Mouse (Mus musculus) midbrain, embryonic 15.5 days (tissue): ENCODE measurements around the gene Hoxb2. TPM values are rescaled to one million over a fixed set of nuclear protein-coding genes. Genes with fewer than 3 reads are reported as not detected.

Source experiments
- ATAC-seq: fragments of 200-750 bp; cut with Nextera tagmentation; replicated peaks from 2 replicates; pipeline ENCODE4 v1.8.0; 2017; ENCODE audit warnings: moderate TSS enrichment
- H3K27ac ChIP-seq: fragments of 300-500 bp; sonication (generic); 2 replicates; pipeline ENCODE4 v1.5.1; 2015; ENCODE audit warnings: mild to moderate bottlenecking, inconsistent platforms
- H3K27me3 ChIP-seq: fragments of 300-500 bp; sonication (generic); replicated peaks from 2 replicates; pipeline ENCODE4 v1.6.1; 2015; ENCODE audit warnings: inconsistent platforms
- H3K36me3 ChIP-seq: fragments of 300-500 bp; sonication (generic); replicated peaks from 2 replicates; pipeline ENCODE4 v1.6.1; 2015; ENCODE audit warnings: inconsistent platforms
- H3K4me1 ChIP-seq: fragments of 300-500 bp; sonication (generic); 2 replicates; pipeline ENCODE4 v1.6.1; 2015; ENCODE audit warnings: inconsistent platforms
- H3K4me2 ChIP-seq: fragments of 300-500 bp; sonication (generic); 2 replicates; pipeline ENCODE4 v1.6.1; 2015; ENCODE audit warnings: inconsistent platforms, mild to moderate bottlenecking, moderate library complexity
- H3K4me3 ChIP-seq: fragments of 300-500 bp; sonication (generic); 2 replicates; pipeline ENCODE4 v1.5.1; 2015; ENCODE audit warnings: mild to moderate bottlenecking, inconsistent platforms
- H3K9ac ChIP-seq: fragments of 300-500 bp; sonication (generic); 2 replicates; pipeline ENCODE4 v1.6.1; 2015; ENCODE audit warnings: mild to moderate bottlenecking, inconsistent platforms
- H3K9me3 ChIP-seq: fragments of 300-500 bp; sonication (generic); 2 replicates; pipeline ENCODE4 v1.6.1; 2016; ENCODE audit warnings: inconsistent platforms
- whole genome bisulfite sequencing: fragments of 180-500 bp; shearing (Covaris S2); methylation state at CpG from one replicate; pipeline ENCODE4 v1.1.7; 2015; ENCODE audit warnings: mixed read lengths; 5-methylcytosine and 5-hydroxymethylcytosine counted together
- polyA plus RNA-seq: library from polyadenylated mRNA; unstranded; fragments of >200 nt; fragmentation: Nextera tagmentation; extraction: Ambion mirVana; gene quantifications from 2 replicates; pipeline ENCODE4 v1.2.1, GENCODE M21; 2015

The Hoxb2 gene
- polyA plus RNA-seq, 1 experiment from 2014 or later: 0.32 TPM

GRCm38 (mm10) chr11:96328605-96329004 is 21.7 kb upstream of the Hoxb2 start:
- Histone ChIP-seq H3K27me3 (peaks cover 95% of the 10 kb centered on the region), H3K27ac (no peak overlapping the region), H3K9ac (no peak overlapping the region), H3K4me2 (no peak overlapping the region), H3K4me1 (no peaks in the 10 kb centered on the region; the same call in 1 of the 2 replicates), H3K9me3 (no peaks in the 10 kb centered on the region), H3K4me3 (no peak overlapping the region), H3K36me3 (no peaks in the 10 kb centered on the region)
- WGBS: 6% methylated on average over 8 of the region's 8 CpGs
- ATAC-seq: no peak

DNA sequence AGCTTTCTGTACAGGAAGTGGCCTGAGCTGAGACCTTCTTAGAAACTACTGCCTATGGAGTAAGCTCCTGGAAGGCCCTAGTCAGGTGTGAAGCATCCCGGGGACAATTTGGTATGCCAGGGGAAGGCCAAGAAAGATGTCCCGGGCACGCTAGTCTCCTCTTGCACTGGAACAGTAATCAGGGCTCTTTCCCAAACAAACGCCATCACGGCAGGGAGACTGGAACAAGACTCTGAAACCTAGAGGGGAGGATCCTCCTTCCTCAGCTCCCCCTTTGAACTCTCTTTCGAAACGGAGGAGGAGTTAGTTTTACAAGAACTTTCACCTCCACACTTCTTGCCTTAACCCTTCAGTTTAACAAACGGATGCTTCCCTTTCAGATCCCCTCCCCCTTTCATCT is 18.2 kb upstream of the Hoxb2 start:
- H3K4me1 ChIP-seq: no peaks in the 10 kb centered on the region; the same call in 1 of the 2 replicates
- 0% methylated on average over 8 of the region's 8 CpGs for WGBS
- no peak overlapping the region for H3K4me2 ChIP-seq
- H3K9me3 ChIP-seq: no peaks in the 10 kb centered on the region
- peaks cover 99% of the 10 kb centered on the region for H3K27me3 ChIP-seq
- no peaks in the 10 kb centered on the region for H3K36me3 ChIP-seq
- no peak overlapping the region for H3K27ac ChIP-seq
- no peak overlapping the region for H3K9ac ChIP-seq
- H3K4me3 ChIP-seq: no peak overlapping the region
- no peak for ATAC-seq

DNA sequence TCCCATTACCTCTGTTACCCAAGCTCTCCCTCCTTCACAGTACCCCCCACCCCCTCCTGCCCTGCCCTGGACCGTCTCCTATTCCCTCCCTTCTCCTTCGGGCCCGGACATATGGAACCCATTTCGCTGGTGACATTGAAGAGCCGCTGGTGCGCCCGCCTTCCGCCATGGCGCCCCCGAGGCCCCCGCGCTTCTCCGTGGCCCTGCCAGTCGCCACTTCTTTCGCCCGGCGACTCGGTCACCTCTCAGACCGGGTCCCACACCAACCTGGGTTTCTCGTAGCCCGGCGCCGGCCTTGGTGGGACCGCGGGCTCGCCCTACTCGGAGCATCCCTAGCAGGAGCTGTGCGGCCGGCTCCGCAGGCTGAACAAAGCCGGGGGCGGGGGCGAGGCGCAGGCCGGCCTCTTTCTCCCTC is 17.7 kb upstream of the Hoxb2 start:
- Histone ChIP-seq H3K4me2 (no peak overlapping the region), H3K27me3 (peaks cover 99% of the 10 kb centered on the region), H3K9me3 (no peaks in the 10 kb centered on the region), H3K4me3 (no peak overlapping the region), H3K36me3 (no peaks in the 10 kb centered on the region), H3K4me1 (no peaks in the 10 kb centered on the region; the same call in 1 of the 2 replicates), H3K9ac (no peak overlapping the region), H3K27ac (no peak overlapping the region)
- under 1% methylated on average over 35 of the region's 35 CpGs for WGBS
- ATAC-seq: no peak

- no peak overlapping the region for H3K9ac ChIP-seq
- no peak overlapping the region for H3K4me2 ChIP-seq
- 3% methylated on average over 17 of the region's 17 CpGs for WGBS
- peaks cover 99% of the 10 kb centered on the region for H3K27me3 ChIP-seq
- no peak overlapping the region for H3K27ac ChIP-seq
- H3K36me3 ChIP-seq: no peaks in the 10 kb centered on the region
- no peaks in the 10 kb centered on the region for H3K9me3 ChIP-seq
- ATAC-seq: no peak
- H3K4me1 ChIP-seq: no peaks in the 10 kb centered on the region; the same call in 1 of the 2 replicates
- H3K4me3 ChIP-seq: no peak overlapping the region
Measured at GRCm38 (mm10) chr11:96333241-96334001, 16.9 kb upstream of the Hoxb2 start.

- no peaks in the 10 kb centered on the region; the same call in 1 of the 2 replicates for H3K4me1 ChIP-seq
- no peak for ATAC-seq
- no peak overlapping the region for H3K4me2 ChIP-seq
- no peak overlapping the region for H3K27ac ChIP-seq
- no peaks in the 10 kb centered on the region for H3K9me3 ChIP-seq
- no peak overlapping the region for H3K4me3 ChIP-seq
- 0% methylated on average over 2 of the region's 2 CpGs for WGBS
- no peak overlapping the region for H3K9ac ChIP-seq
- peaks cover 99% of the 10 kb centered on the region for H3K27me3 ChIP-seq
- H3K36me3 ChIP-seq: no peaks in the 10 kb centered on the region
Measured at GRCm38 (mm10) chr11:96334002-96334364, 16.3 kb upstream of the Hoxb2 start.

GRCm38 (mm10) chr11:96334998-96335397 is 15.3 kb upstream of the Hoxb2 start:
- Histone ChIP-seq H3K9me3 (no peaks in the 10 kb centered on the region), H3K27me3 (peaks cover 100% of the 10 kb centered on the region), H3K27ac (no peak overlapping the region), H3K4me1 (no peaks in the 10 kb centered on the region; the same call in 1 of the 2 replicates), H3K9ac (no peak overlapping the region), H3K4me2 (no peak overlapping the region), H3K4me3 (no peak overlapping the region), H3K36me3 (no peaks in the 10 kb centered on the region)
- no peak for ATAC-seq
- whole genome bisulfite sequencing: 36% methylated on average over 3 of the region's 3 CpGs

DNA sequence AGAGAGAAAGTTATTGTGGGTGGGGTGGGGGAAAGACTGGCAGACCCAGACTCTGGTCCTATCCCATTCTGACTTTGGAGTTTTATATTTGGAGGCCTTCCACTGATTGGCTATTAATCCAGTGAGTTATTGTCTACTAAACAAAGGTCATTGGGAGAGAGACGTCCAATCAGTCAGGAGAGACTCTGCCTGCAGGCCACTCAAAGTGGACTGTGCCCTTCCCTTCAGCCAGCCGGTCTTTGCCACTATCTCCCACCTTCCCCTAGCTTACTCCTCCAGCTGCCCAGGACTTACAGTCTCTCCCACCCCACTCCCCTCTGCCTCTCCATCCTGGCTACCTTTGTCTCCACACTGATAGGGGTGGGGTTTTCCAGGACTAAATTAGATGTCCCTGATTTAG is 13.7 kb upstream of the Hoxb2 start:
- WGBS: 5% methylated on average over 2 of the region's 2 CpGs
- no peak for ATAC-seq
- Histone ChIP-seq H3K36me3 (no peaks in the 10 kb centered on the region), H3K4me3 (no peak overlapping the region), H3K4me2 (no peak overlapping the region), H3K27me3 (peaks cover 98% of the 10 kb centered on the region), H3K9ac (no peak overlapping the region), H3K27ac (no peak overlapping the region), H3K9me3 (no peaks in the 10 kb centered on the region), H3K4me1 (peaks cover 3% of the 10 kb centered on the region; the same call in 1 of the 2 replicates)

GRCm38 (mm10) chr11:96337026-96337425 is 13.3 kb upstream of the Hoxb2 start:
- Histone ChIP-seq H3K27ac (no peak overlapping the region), H3K9ac (no peak overlapping the region), H3K4me1 (peaks cover 3% of the 10 kb centered on the region; the same call in 1 of the 2 replicates), H3K4me3 (no peak overlapping the region), H3K9me3 (no peaks in the 10 kb centered on the region), H3K4me2 (no peak overlapping the region), H3K36me3 (no peaks in the 10 kb centered on the region), H3K27me3 (peaks cover 98% of the 10 kb centered on the region)
- ATAC-seq: no peak
- under 1% methylated on average over 6 of the region's 6 CpGs for WGBS

DNA sequence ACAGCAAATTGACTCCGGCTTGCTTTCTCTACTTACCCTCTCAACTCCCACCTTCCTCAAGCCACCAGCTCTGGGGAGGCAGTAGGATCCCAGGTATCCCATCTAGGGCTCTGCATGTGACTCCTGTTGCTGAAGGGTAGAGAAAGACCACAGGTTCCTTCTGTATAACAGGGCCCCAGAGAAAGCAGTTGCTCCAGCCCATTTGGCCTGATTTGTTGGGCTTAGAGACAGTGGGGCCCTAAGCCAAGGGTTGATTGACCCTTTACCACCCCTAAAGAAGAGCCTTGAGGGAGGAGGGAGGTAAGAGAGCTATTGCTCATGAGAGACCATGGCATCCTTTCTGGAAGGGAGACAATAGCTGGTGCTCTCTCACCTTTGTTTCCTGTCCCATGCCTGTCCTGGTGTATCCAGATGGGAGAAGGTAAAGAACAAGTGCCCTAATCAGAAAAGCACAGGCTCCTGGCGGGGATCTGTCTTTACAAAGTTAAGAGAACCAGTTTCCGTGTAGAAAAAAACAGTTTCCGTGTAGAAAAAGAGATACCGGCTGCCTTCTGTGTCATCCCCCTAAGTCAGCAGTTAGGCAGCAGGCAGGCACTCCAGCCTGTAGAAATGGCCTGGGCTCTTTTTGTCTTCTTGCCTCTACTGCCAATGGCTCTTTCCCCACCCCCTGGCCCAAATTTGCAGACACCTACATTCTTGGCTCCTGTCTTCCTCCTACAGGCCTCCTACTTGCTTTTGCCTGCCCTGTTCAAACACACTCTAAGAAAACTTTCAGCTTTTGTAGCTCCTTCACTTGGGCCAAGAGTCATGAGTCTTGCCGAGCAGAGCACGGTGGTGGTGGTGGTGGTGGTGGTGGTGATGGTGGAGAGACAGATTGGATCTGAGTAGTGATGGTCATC is 11.1 kb upstream of the Hoxb2 start:
- H3K4me2 ChIP-seq: no peak overlapping the region
- no peaks in the 10 kb centered on the region for H3K9me3 ChIP-seq
- H3K9ac ChIP-seq: no peak overlapping the region
- no peak overlapping the region for H3K4me3 ChIP-seq
- no peaks in the 10 kb centered on the region for H3K36me3 ChIP-seq
- H3K4me1 ChIP-seq: 0 out of 2 replicates have a peak, but pooled peaks cover 3% of the 10 kb centered on the region
- no peak for ATAC-seq
- WGBS: 11% methylated on average over 7 of the region's 7 CpGs
- H3K27ac ChIP-seq: no peak overlapping the region
- peaks cover 97% of the 10 kb centered on the region for H3K27me3 ChIP-seq

- Histone ChIP-seq H3K4me3 (no peak overlapping the region), H3K9me3 (no peaks in the 10 kb centered on the region), H3K4me1 (peaks cover 9% of the 10 kb centered on the region; the same call in 1 of the 2 replicates), H3K27ac (no peak overlapping the region), H3K27me3 (peaks cover 97% of the 10 kb centered on the region), H3K4me2 (no peak overlapping the region), H3K36me3 (no peaks in the 10 kb centered on the region), H3K9ac (no peak overlapping the region)
- under 1% methylated on average over 17 of the region's 36 CpGs for WGBS
- ATAC-seq: no peak
Measured at GRCm38 (mm10) chr11:96340698-96341365, 9.5 kb upstream of the Hoxb2 start.

DNA sequence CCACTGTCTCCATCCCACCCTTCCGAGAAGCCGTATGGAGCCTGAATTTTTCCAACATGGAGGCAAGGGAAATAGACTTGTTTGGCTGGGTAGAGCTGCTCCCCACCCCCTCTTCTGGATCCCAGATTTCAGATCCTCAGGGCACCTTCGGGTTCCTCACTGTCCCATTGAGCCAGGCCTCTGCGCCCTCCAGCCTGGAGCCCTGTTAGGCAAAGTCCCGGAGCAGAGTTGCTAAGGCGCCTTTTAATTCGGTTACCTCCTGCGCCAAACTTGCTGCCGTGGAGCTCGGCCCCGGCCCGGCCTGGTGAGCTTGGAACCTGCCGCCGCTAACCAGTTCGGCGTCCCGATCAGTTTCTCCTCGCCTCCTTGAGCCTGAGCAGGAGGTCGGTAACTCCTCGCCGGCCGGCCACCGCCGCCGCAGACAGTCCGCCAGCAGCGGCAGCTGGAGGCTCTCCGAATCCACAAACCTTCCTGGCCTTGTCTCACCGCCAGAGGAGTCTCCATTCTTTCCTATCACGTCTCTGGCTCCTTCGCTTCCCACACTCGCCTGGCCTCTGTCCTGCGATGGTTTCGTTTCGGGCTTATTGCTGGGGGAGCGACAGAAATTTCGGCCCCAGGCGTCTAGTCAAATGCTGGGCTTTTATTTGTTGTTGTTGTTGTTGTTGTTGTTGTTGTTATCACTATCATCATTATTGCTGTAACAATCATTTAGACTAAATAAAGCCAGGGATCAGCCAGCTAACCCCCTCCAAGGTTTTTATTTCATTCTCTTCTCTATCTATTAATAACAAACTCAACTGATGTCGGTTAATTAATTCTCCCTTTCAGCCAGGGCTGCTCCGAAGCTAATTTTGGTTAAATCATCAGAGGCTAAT is 8.4 kb upstream of the Hoxb2 start:
- H3K4me2 ChIP-seq: no peak overlapping the region
- H3K9me3 ChIP-seq: no peaks in the 10 kb centered on the region
- H3K4me3 ChIP-seq: no peak overlapping the region
- peaks cover 9% of the 10 kb centered on the region; the same call in 1 of the 2 replicates for H3K4me1 ChIP-seq
- no peak overlapping the region for H3K9ac ChIP-seq
- H3K36me3 ChIP-seq: no peaks in the 10 kb centered on the region
- no peak overlapping the region for H3K27ac ChIP-seq
- ATAC-seq: no peak
- peaks cover 97% of the 10 kb centered on the region for H3K27me3 ChIP-seq
- WGBS: under 1% methylated on average over 40 of the region's 40 CpGs
